Mouse (Mus musculus) neural tube, embryonic 14.5 days (tissue): ENCODE measurements around the gene Fam120a. TPM values are rescaled to one million over a fixed set of nuclear protein-coding genes. Genes with fewer than 3 reads are reported as not detected.

ENCODE experiments used
- ATAC-seq: fragments of 200-750 bp; cut with Nextera tagmentation; 2 replicates; pipeline ENCODE4 v1.8.0; 2017; ENCODE audit warnings: low read depth, mild to moderate bottlenecking, moderate TSS enrichment, moderate library complexity
- H3K27ac ChIP-seq: fragments of 300-500 bp; sonication (generic); 2 replicates; pipeline ENCODE4 v1.5.1; 2014; ENCODE audit warnings: low read depth, mild to moderate bottlenecking, control low read depth, low read length, moderate library complexity, mixed read lengths
- H3K27me3 ChIP-seq: fragments of 300-500 bp; sonication (generic); 2 replicates; pipeline ENCODE4 v1.6.1; 2014; ENCODE audit warnings: low read length; ENCODE audit not compliant: control insufficient read depth, insufficient read depth
- H3K36me3 ChIP-seq: fragments of 300-500 bp; sonication (generic); 2 replicates; pipeline ENCODE4 v1.6.1; 2014; ENCODE audit warnings: low read length, mixed read lengths; ENCODE audit not compliant: control insufficient read depth, insufficient read depth
- H3K4me1 ChIP-seq: fragments of 300-500 bp; sonication (generic); 2 replicates; pipeline ENCODE4 v1.6.1; 2014; ENCODE audit warnings: low read length; ENCODE audit not compliant: control insufficient read depth, insufficient read depth
- H3K4me2 ChIP-seq: fragments of 300-500 bp; sonication (generic); 2 replicates; pipeline ENCODE4 v1.6.1; 2014; ENCODE audit warnings: mild to moderate bottlenecking, low read depth, low read length, control low read depth
- H3K4me3 ChIP-seq: fragments of 300-500 bp; sonication (generic); 2 replicates; pipeline ENCODE4 v1.5.1; 2014; ENCODE audit warnings: low read depth, low read length, control low read depth, mixed read lengths
- H3K9ac ChIP-seq: fragments of 300-500 bp; sonication (generic); replicated peaks from 2 replicates; pipeline ENCODE4 v1.6.1; 2014; ENCODE audit warnings: low read depth, mild to moderate bottlenecking, control low read depth, low read length, mixed read lengths
- H3K9me3 ChIP-seq: fragments of 300-500 bp; sonication (generic); 2 replicates; pipeline ENCODE4 v1.6.1; 2016; ENCODE audit warnings: low read length; ENCODE audit not compliant: control insufficient read depth
- WGBS: fragments of 180-500 bp; shearing (Covaris S2); extraction: QIAGEN DNeasy Blood & Tissue Kit; methylation state at CpG from one replicate; pipeline ENCODE4 v1.1.7; 2014; 5-methylcytosine and 5-hydroxymethylcytosine counted together
- polyA plus RNA-seq: library from polyadenylated mRNA; unstranded; fragments of >200 nt; fragmentation: Nextera tagmentation; extraction: Ambion mirVana; gene quantifications from 2 replicates; pipeline ENCODE4 v1.2.1, GENCODE M21; 2014

The Fam120a gene
- polyA plus RNA-seq, result 16.5 and 18.4 TPM in 2 replicates

DNA sequence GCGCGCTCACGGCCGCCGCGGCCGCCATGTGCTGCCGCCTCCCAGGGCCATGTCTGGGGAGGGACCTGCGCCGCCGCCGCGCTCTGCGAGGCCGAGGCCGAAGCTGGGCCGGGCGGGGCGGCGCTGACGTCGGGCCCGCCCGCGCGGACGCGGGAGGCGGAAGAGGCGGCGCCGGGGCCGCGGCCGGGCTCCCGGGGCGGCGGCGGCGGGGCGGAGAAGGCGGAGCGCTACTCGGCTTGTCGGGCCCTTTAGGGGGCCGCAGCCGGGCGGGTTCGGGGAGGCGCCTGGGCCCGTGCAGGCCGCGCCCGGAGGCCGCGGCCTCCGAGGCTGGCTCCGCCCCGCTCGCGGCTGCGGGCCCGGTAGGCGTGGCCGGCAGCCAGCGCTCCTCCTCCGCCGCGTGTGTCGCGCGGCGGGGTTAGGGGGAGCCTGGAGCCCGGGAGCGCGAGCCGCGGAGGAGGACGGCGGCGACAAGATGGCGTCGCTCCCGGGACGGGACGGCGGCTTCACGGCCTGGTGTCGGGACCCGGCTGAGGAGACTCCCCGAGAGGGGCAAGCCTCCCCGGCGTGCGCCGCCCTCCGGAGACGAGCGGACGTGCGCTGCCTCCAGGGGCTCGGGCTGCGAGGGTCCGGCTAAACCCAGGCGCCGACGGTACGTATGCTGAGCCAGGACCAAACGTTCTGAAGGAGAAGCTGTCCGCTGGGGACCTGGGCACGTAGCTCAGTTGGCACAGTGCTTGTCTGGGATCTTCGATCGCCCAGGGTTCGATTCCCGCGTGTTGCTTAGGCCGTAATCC, at the start of gene Fam120a:
TSS of gene Fam120a (minus strand) at position 62 of the 794 bp plus-strand sequence.
- Histone ChIP-seq H3K9me3 (no peaks in the 10 kb centered on the region), H3K4me1 (peaks cover 24% of the 10 kb centered on the region), H3K9ac (peak within 1 kb of the TSS; percentile 89), H3K4me2 (peak within 1 kb of the TSS; percentile 98), H3K36me3 (no peaks in the 10 kb centered on the region), H3K27ac (peak within 1 kb of the TSS; percentile 95), H3K27me3 (no peaks in the 10 kb centered on the region), H3K4me3 (peak within 1 kb of the TSS; percentile 84)
- ATAC-seq, result peak; percentile 90
- WGBS, result under 1% methylated on average over 73 of the region's 116 CpGs

DNA sequence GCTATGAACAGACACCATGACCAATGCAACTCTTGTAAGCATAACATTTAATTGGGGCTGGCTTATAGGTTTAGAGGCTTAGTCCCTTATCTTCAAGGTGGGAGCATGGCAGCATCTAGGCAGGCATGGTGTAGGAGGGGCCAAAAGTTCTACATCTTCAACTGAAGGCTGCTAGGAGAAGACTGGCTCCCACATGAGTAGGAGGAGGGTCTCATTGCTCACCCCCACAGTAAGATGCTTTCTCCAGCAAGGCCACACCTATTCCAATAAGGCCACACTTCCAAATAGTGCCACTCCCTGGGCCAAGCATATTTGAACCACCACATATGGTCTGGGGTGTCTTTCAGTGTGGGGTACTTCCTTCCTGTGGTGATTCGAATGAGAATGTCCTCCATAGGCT, 49.6 kb upstream of the Fam120a start:
- H3K9me3 ChIP-seq, result no peaks in the 10 kb centered on the region
- H3K27me3 ChIP-seq, result no peaks in the 10 kb centered on the region
- peaks cover 16% of the 10 kb centered on the region for H3K4me1 ChIP-seq
- no peak overlapping the region for H3K9ac ChIP-seq
- H3K4me3 ChIP-seq, result no peak overlapping the region
- WGBS, result 100% methylated on average over 1 of the region's 1 CpGs
- no peak overlapping the region for H3K27ac ChIP-seq
- ATAC-seq, result no peak
- no peak overlapping the region for H3K4me2 ChIP-seq
- H3K36me3 ChIP-seq, result no peaks in the 10 kb centered on the region

DNA sequence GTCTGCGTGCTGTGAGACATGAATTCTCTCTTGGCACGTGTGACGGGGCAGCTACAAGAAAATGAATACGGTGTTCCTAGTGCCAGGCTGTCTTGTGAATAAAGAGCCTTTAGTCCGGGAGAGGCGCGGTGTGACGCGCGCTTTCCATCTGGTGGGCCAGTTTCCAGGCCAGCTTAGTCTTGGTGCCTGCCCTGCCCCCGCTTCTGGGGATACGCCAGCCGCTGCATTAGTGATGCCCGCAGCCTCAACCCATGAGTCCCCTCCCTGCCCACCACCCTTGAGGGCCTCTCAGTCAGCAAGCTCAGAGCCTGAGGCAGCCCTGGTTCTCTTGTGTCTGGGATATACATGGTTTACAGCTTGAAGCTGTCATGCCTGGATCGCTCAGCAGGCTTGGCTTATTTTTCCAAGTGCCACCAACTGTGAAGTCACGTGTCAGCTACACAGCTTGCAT, 48.5 kb upstream of the Fam120a start:
- Histone ChIP-seq H3K4me3 (peak overlapping the region; percentile 14; the same call in 1 of the 2 replicates), H3K27ac (peak overlapping the region; percentile 91), H3K4me1 (peaks cover 16% of the 10 kb centered on the region), H3K9ac (peak overlapping the region; percentile 42), H3K27me3 (no peaks in the 10 kb centered on the region), H3K9me3 (no peaks in the 10 kb centered on the region), H3K36me3 (no peaks in the 10 kb centered on the region), H3K4me2 (peak overlapping the region; percentile 48)
- WGBS, result under 1% methylated on average over 16 of the region's 16 CpGs
- peak; percentile 91 for ATAC-seq

DNA sequence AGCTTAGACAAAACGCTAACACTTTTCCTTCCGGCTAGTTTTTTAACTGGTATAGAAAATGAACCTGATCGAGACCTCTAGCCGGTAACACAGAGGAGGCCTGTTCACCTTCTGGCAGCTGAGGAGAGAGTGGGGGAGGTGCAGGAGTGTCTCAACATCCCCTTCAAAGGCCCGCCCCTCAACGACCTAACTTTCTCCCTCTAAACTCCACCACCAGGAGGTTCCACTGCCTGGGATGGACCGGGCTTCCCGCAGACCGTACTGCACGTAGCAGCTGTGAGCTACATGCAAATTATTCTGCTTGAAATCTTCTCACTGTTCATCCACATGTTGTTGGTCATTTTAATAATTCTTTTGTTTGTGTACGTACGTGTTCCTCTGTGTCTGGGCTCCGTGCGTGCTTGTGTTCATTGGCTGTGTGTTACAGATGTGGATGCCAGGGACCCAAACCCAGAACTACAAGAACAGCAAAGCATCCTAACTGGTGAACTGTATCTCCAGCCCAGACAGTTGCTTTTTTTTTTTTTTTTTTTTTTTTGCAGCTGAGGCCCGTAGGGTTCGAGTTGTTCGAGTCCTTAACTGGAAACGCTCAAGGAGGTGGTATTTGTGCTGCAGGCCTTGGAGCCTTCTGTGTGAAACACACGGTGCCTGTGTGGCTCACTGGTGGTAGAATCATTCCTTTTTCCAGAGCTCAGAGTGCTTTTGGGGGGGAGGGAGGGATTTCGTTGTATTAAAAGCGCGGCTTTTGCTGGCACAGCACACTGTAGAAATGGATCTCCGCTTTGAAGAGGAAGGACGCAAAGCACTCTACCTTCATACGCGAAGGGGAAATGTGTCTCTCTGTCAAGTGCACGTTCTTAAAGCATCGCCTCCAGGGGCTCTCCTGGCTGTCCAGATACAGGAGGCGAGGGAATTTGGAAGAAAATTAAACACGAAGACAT, 47.8 kb upstream of the Fam120a start:
- Histone ChIP-seq H3K4me2 (peak overlapping the region; percentile 48), H3K36me3 (no peaks in the 10 kb centered on the region), H3K27ac (peak overlapping the region; percentile 91), H3K9ac (peak overlapping the region; percentile 42), H3K9me3 (no peaks in the 10 kb centered on the region), H3K4me1 (peaks cover 16% of the 10 kb centered on the region), H3K27me3 (no peaks in the 10 kb centered on the region), H3K4me3 (peak overlapping the region; percentile 14; the same call in 1 of the 2 replicates)
- WGBS, result 5% methylated on average over 30 of the region's 30 CpGs
- peak; percentile 29 for ATAC-seq

DNA sequence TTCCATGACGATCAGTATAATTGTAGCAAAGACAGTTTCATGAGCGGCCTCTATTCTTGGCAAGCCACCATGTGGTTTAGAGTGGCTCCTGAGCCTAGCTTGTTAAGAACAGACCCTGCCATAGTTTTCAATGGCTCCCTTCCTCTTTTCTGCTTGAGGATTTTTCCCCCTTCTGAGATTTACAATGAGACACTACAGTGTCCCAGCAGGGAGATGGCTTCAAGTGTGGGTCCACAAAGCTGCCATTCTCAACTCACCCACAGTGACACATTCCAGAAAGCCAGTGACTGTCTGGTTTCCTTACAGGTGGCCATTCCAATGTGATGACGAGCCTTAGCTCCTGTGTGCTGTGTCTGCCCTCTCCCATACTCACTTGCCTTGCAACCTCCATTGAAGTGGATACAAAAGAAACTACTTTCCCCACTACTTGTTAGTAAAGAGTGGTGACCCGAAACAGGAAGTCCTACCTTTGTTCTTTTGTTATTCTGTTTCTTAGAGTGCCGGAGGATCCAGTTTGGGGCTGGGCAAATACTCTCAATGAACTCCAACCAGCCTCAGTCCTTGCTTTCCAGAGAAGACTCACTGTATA, 45.5 kb upstream of the Fam120a start:
- peaks cover 16% of the 10 kb centered on the region for H3K4me1 ChIP-seq
- 28% methylated on average over 5 of the region's 5 CpGs for WGBS
- H3K4me2 ChIP-seq, result no peak overlapping the region
- no peak for ATAC-seq
- H3K27ac ChIP-seq, result no peak overlapping the region
- H3K27me3 ChIP-seq, result no peaks in the 10 kb centered on the region
- H3K36me3 ChIP-seq, result no peaks in the 10 kb centered on the region
- H3K9me3 ChIP-seq, result no peaks in the 10 kb centered on the region
- no peak overlapping the region for H3K4me3 ChIP-seq
- no peak overlapping the region for H3K9ac ChIP-seq

DNA sequence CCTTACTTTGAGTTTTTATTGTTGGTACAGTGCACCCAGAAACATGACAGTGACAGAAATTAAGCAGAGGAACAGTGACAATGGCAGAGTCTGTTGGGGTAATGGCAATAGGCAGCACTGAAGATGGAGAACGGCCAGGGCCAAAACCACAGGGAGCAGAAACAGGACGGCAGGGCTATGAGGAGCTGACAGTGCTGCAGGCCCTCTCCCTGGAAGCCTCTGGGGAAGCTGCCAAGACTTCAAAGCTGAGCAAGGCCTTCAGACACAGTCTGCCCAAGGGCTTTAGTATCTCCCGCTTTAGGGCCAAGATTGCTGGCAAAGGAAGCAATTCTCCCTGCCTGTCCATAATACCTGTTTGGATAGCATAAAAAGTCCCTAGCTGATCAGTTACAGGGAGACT, 33.9 kb upstream of the Fam120a start:
- H3K27me3 ChIP-seq, result no peaks in the 10 kb centered on the region
- no peak for ATAC-seq
- H3K4me3 ChIP-seq, result no peak overlapping the region
- H3K36me3 ChIP-seq, result no peaks in the 10 kb centered on the region
- no peak overlapping the region for H3K27ac ChIP-seq
- H3K4me2 ChIP-seq, result no peak overlapping the region
- no peak overlapping the region for H3K9ac ChIP-seq
- 60% methylated on average over 3 of the region's 3 CpGs for WGBS
- H3K9me3 ChIP-seq, result no peaks in the 10 kb centered on the region
- no peaks in the 10 kb centered on the region for H3K4me1 ChIP-seq

DNA sequence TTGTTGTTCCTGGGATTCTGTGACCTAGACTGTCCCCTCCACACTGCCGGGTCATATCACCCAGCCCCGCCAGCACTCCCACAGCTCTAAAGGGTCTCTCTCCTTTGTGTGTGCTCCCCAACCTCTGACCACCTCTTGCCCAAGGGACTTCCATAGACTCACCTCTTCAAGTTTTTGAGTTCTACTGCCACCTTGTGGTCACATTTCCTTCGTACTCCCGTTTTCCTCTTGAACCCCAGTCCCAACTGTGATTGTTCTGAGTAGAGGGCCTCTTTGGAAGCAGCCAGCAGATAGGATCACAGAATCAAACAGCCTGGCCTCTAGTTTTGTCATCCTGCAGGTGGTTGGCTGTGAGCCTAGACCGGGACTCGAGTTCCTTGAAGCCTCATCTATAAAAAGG, 30.8 kb upstream of the Fam120a start:
- no peak for ATAC-seq

DNA sequence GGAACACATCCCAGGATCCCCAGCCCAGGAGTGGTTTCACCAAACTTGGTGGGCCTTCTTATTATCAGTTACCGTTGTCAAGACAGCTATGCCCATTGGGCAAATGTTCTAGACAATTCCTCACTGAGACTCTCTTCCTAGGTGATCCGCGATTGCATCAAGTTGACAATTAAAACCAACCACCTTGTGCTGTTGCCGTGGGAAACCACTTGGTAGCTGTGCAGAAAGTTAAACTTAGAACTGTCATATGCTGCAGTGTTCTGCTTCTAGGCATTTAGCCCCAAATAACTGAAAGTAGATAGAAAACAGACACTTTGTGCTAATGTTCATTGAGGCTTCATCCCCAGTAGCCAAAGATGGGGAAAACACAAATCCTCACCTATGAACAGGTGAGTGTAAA, 28.9 kb upstream of the Fam120a start:
- no peak overlapping the region for H3K4me3 ChIP-seq
- no peak overlapping the region for H3K27ac ChIP-seq
- H3K36me3 ChIP-seq, result no peaks in the 10 kb centered on the region
- H3K9me3 ChIP-seq, result no peaks in the 10 kb centered on the region
- H3K4me1 ChIP-seq, result no peaks in the 10 kb centered on the region
- H3K9ac ChIP-seq, result no peak overlapping the region
- no peak overlapping the region for H3K4me2 ChIP-seq
- no peaks in the 10 kb centered on the region for H3K27me3 ChIP-seq
- WGBS, result 87% methylated on average over 4 of the region's 4 CpGs
- no peak for ATAC-seq

More for the DNA sequence above, 30.8 kb upstream of the Fam120a start:
- 8% methylated on average over 6 of the region's 6 CpGs for WGBS
- Histone ChIP-seq H3K9me3 (no peaks in the 10 kb centered on the region), H3K27me3 (no peaks in the 10 kb centered on the region), H3K36me3 (no peaks in the 10 kb centered on the region), H3K4me1 (no peaks in the 10 kb centered on the region), H3K4me2 (no peak overlapping the region), H3K4me3 (no peak overlapping the region), H3K9ac (no peak overlapping the region), H3K27ac (no peak overlapping the region)
